Mouse (Mus musculus) heart, postnatal 14 days (tissue): Measurements from ENCODE around the gene Fuk. TPM values are rescaled to one million over a fixed set of nuclear protein-coding genes. Genes with fewer than 3 reads are reported as not detected.

Experiments used
- total RNA-seq, 2 experiments: library from RNA; stranded (reverse); gene quantifications; 2 replicates each; pipeline ENCODE4 v1.2.3; 2021

Gene Fuk
- total RNA-seq, 2 experiments from 2014 or later = 6.2 to 6.3 TPM

Other genes with a start within 250 kb of the Fuk start
- 10 to 100 TPM; 31.4 to 32.9 TPM for gene Mtss1l, start 181.0 kb downstream of the Fuk start, total RNA-seq
- gene Il34, start 96.6 kb downstream of the Fuk start, total RNA-seq = 10 to 100 TPM in 1 of 2 experiments, 1 to 10 TPM in 1; 10.0 to 10.1 TPM
- 10 to 100 TPM; 63.5 to 67.0 TPM for gene Cog4, start 55.9 kb downstream of the Fuk start, total RNA-seq
- 10 to 100 TPM; 42.6 to 49.2 TPM for gene Sf3b3, start 55.7 kb downstream of the Fuk start, total RNA-seq
- 10 to 100 TPM; 32.6 to 33.0 TPM for gene St3gal2, start 17.4 kb upstream of the Fuk start, total RNA-seq
- 10 to 100 TPM; 33.5 to 34.6 TPM for gene Ddx19a, start 95.3 kb upstream of the Fuk start, total RNA-seq
- 10 to 100 TPM; 10.6 to 11.7 TPM for gene Ddx19b, start 129.3 kb upstream of the Fuk start, total RNA-seq
- 10 to 100 TPM; 31.8 to 32.9 TPM for gene Aars, start 130.7 kb upstream of the Fuk start, total RNA-seq
- gene Exosc6, start 153.9 kb upstream of the Fuk start, total RNA-seq = not detected
- under 1 TPM; 0.41 to 0.76 TPM for gene Clec18a, start 189.9 kb upstream of the Fuk start, total RNA-seq
- 10 to 100 TPM; 86.2 to 88.0 TPM for gene Pdpr, start 192.1 kb upstream of the Fuk start, total RNA-seq